Mouse (Mus musculus): ENCODE data around the gene Itpr1. TPM values are rescaled to one million over a fixed set of nuclear protein-coding genes. Genes with fewer than 3 reads are reported as not detected.

The Itpr1 gene
- 100 to 1,000 TPM; 177 to 194 TPM for total RNA-seq (2023)

GRCm38 (mm10) chr6:108212881-108213295 lies at the start of gene Itpr1:
Gene Itpr1, plus strand, starts transcription at chr6:108213096.

DNA sequence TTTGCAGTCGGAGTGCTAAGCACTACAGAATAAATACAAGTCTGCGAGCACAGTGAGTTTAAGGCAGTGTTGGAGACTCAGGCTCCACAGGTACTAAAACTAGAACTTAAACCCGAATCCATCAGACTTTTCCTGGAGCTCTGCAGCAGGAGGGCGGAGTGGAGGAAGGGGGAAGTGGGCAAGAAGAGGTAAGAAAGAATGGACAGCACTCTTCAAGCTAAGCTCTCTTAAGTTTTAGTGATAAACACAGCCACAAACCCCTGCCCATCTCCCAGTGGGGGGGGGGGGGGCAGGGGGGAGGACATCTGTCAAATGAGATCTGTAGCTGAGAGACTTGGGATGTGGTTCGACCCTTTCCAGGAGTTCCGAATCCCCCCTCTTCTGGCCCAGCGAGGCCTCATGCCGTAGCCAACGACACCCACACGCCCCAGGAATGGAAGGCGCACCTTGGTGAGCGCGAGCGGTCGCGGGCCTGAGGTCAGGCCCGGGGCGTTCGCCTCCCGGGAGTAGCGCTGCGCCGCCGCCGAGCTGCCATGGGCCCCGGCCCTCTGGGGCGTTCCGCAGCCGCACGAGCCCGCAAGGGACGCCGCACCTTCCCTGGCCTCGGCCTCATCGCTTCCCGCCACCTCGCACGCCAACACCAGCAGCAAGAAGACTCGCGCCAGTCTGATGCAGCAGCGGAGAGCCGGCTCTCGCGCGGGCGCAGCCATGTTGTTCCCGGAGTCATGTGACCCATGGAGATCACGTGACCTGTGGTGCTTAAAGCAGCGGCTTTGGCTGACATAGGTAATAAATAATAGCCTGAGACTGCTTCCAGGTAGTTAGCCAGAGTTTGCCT lies 27.8 kb upstream of the Itpr1 start, which contains the start of gene Sumf1:
TSS of gene Sumf1 (minus strand) at position 736 of the 838 bp plus-strand sequence.

Other genes with a start within 250 kb of the Itpr1 start
- gene Setmar, start 148.1 kb upstream of the Itpr1 start, total RNA-seq (2023): 1 to 10 TPM; 1.6 to 3.2 TPM
- 10 to 100 TPM; 26.5 to 36.8 TPM for gene Sumf1, start 27.5 kb upstream of the Itpr1 start, total RNA-seq (2023)

Data from B cell, adult 67 days (primary cell).